Mouse (Mus musculus): ENCODE results near the gene Nbeal2.

The Nbeal2 gene

DNA sequence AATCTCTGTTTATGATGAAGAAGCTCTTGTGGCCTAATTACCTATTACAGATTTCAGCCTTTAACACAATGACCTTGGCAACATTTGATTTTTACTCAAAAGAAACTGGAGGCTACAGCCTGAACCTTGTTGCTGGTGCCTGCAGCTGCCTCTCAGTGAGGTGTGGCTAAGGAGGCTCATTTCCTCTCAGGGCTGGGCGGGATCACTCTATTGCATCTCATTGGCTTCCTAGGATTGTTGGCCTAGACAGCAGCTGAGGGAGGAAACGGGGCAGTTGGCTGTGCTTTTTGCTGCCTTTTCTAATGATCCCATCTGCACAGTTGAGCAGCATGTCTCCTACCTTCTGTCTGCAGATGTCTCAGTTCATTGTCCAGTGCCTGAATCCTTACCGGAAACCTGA lies 36.9 kb downstream of the Nbeal2 start:
- no peak for DNase-seq (ENCODE audit: low spot score in 2 of 2)

DNA sequence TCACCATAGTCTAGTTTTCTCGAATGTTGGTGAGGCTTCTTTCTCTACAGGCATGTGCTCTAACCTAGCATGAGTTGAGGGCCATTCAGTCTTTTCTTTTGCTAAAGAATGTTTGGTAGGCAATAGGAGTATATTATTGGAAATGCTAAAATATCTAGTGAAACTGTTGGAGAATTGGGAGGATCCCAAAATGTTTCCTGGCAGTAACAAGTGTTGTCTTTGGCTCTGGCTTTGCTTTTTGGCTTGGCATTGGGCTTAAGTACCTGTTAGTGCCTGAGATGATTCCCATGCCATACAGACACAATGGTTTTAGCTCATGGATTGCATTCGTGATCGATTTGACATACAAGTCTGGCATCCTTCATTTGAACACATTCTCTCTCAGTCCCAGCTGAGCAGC lies 42.5 kb downstream of the Nbeal2 start:
- DNase-seq (ENCODE audit: low spot score in 2 of 2) = no peak

DNA sequence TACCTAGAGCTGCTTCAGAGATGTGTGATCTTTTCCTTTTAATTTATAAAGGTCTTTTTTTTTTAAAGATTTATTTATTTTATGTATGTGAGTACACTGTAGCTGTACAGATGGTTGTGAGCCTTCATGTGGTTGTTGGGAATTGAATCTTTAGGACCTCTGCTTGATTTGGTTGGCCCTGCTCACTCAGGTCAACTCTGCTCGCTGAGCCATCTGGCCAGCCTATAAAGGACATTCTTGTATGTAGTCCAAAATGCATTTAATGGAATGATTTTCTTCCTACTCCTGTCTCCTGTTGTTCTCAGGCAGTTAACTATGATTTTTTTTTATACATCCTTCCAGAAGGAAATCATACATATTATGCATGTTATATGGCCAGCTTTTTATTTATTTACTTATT lies 70.4 kb downstream of the Nbeal2 start:
- DNase-seq (ENCODE audit: low spot score in 2 of 2) = no peak

DNA sequence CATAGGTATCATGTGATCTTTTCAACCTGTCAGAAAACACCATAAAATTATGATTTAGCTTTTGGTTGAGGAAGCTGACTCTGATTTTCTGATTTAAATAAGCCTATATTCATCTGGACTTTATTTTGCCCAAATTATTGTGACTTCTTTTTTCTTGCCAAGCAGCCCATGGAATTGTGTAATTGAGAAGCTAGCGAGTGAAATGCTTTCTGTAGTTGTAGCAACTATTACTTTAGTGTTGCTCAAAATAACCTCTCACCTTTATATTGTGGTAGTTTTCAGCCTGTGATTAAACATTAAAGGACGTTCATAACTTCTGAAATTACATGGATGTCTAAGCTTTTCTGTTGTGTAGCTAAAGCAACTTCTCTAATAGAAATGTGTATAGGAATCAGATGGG lies 71.8 kb downstream of the Nbeal2 start:
- no peak for DNase-seq (ENCODE audit: low spot score in 2 of 2)

Measured in spleen, postnatal 10 days (tissue).